Mouse (Mus musculus) midbrain, embryonic 12.5 days (tissue): ENCODE results near the gene Fastk. TPM values are rescaled to one million over a fixed set of nuclear protein-coding genes. Genes with fewer than 3 reads are reported as not detected.

Experiments used
- ATAC-seq: fragments of 200-750 bp; cut with Nextera tagmentation; 2 replicates; pipeline ENCODE4 v1.8.0; 2017; ENCODE audit warnings: low read depth, moderate TSS enrichment, moderate library complexity; ENCODE audit not compliant: low FRiP score
- H3K27ac ChIP-seq: fragments of 300-500 bp; sonication (generic); replicated peaks from 2 replicates; pipeline ENCODE4 v1.5.1; 2016; ENCODE audit warnings: mild to moderate bottlenecking
- H3K27me3 ChIP-seq: fragments of 300-500 bp; sonication (generic); 2 replicates; pipeline ENCODE4 v1.6.1; 2016; ENCODE audit warnings: mild to moderate bottlenecking
- H3K36me3 ChIP-seq: fragments of 300-500 bp; sonication (generic); 2 replicates; pipeline ENCODE4 v1.6.1; 2016
- H3K4me1 ChIP-seq: fragments of 300-500 bp; sonication (generic); 2 replicates; pipeline ENCODE4 v1.6.1; 2016
- H3K4me2 ChIP-seq: fragments of 300-500 bp; sonication (generic); replicated peaks from 2 replicates; pipeline ENCODE4 v1.6.1; 2016; ENCODE audit warnings: mild to moderate bottlenecking, moderate library complexity
- H3K4me3 ChIP-seq: fragments of 300-500 bp; sonication (generic); 2 replicates; pipeline ENCODE4 v1.5.1; 2016; ENCODE audit warnings: mild to moderate bottlenecking
- H3K9ac ChIP-seq: fragments of 300-500 bp; sonication (generic); replicated peaks from 2 replicates; pipeline ENCODE4 v1.6.1; 2016; ENCODE audit warnings: mild to moderate bottlenecking, moderate library complexity
- H3K9me3 ChIP-seq: fragments of 300-500 bp; sonication (generic); 2 replicates; pipeline ENCODE4 v1.6.1; 2016; ENCODE audit warnings: mild to moderate bottlenecking
- WGBS: fragments of 180-500 bp; shearing (Covaris S2); methylation state at CpG from one replicate; pipeline ENCODE4 v1.1.7; 2016; 5-methylcytosine and 5-hydroxymethylcytosine counted together
- polyA plus RNA-seq: library from polyadenylated mRNA; unstranded; fragments of >200 nt; fragmentation: Nextera tagmentation; extraction: Ambion mirVana; gene quantifications from 2 replicates; pipeline ENCODE4 v1.2.1, GENCODE M21; 2016

Gene Fastk
- polyA plus RNA-seq, 1 experiment from 2014 or later, result 116 TPM

GRCm38 (mm10) chr5:24474723-24475261 lies 29.7 kb upstream of the Fastk start:
- Histone ChIP-seq H3K9me3 (no peaks in the 10 kb centered on the region), H3K36me3 (peaks cover 32% of the 10 kb centered on the region), H3K9ac (peak overlapping the region; percentile 52), H3K4me3 (peak overlapping the region; percentile 36), H3K27ac (no peak overlapping the region), H3K4me1 (peaks cover 37% of the 10 kb centered on the region), H3K27me3 (peaks cover 43% of the 10 kb centered on the region), H3K4me2 (peak overlapping the region; percentile 57)
- ATAC-seq, result 0 out of 2 replicates have a peak, but pooled peaks have one; percentile 1
- WGBS, result 3% methylated on average over 67 of the region's 67 CpGs

- no peak overlapping the region for H3K27ac ChIP-seq
- peaks cover 43% of the 10 kb centered on the region for H3K27me3 ChIP-seq
- H3K9ac ChIP-seq, result peak overlapping the region; percentile 52
- H3K4me3 ChIP-seq, result peak overlapping the region; percentile 36
- H3K4me2 ChIP-seq, result peak overlapping the region; percentile 57
- no peaks in the 10 kb centered on the region for H3K9me3 ChIP-seq
- H3K36me3 ChIP-seq, result peaks cover 26% of the 10 kb centered on the region
- ATAC-seq, result 0 out of 2 replicates have a peak, but pooled peaks have one; percentile 29
- 2% methylated on average over 75 of the region's 77 CpGs for WGBS
- peaks cover 32% of the 10 kb centered on the region for H3K4me1 ChIP-seq
Observed at GRCm38 (mm10) chr5:24474025-24474722, 29.1 kb upstream of the Fastk start.

- 0 out of 2 replicates have a peak overlapping the region, but pooled peaks have one; percentile 28 for H3K9ac ChIP-seq
- H3K4me3 ChIP-seq, result no peak overlapping the region
- H3K27ac ChIP-seq, result no peak overlapping the region
- no peak overlapping the region for H3K4me2 ChIP-seq
- peaks cover 32% of the 10 kb centered on the region for H3K4me1 ChIP-seq
- H3K36me3 ChIP-seq, result peaks cover 15% of the 10 kb centered on the region
- peaks cover 40% of the 10 kb centered on the region for H3K27me3 ChIP-seq
- 19% methylated on average over 7 of the region's 7 CpGs for WGBS
- no peak for ATAC-seq
- no peaks in the 10 kb centered on the region for H3K9me3 ChIP-seq
Observed at GRCm38 (mm10) chr5:24472884-24473619, 28.0 kb upstream of the Fastk start.

GRCm38 (mm10) chr5:24470600-24470999 lies 25.5 kb upstream of the Fastk start:
- 15% methylated on average over 5 of the region's 5 CpGs for WGBS
- Histone ChIP-seq H3K27me3 (peaks cover 38% of the 10 kb centered on the region), H3K4me1 (peaks cover 46% of the 10 kb centered on the region), H3K27ac (no peak overlapping the region), H3K9me3 (no peaks in the 10 kb centered on the region), H3K4me3 (no peak overlapping the region), H3K36me3 (no peaks in the 10 kb centered on the region; the same call in 1 of the 2 replicates), H3K4me2 (no peak overlapping the region), H3K9ac (no peak overlapping the region)
- ATAC-seq, result peak; percentile 57; the same call in 1 of the 2 replicates

DNA sequence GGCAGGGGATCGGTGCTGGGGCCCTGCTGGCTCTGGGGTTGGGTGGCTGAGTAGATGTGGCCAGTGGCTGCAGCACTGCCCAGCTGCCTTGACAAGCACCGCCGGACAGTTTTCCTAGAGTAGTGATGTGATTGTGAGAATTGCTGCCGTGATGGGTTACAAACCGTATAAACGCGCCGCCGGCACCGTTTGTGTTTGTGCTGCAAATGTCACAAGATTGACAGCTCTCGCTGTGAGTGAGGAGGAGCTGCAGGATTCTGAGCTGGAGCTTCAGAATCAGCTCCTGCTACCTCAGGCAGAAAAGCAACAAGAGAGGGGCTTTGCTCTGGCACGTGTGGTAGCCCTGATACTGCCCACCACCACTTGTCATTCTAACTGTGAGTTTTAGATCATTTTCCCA lies 21.7 kb upstream of the Fastk start:
- H3K4me1 ChIP-seq, result peaks cover 25% of the 10 kb centered on the region
- 0 out of 2 replicates have a peak overlapping the region, but pooled peaks have one; percentile 46 for H3K27ac ChIP-seq
- H3K9me3 ChIP-seq, result no peaks in the 10 kb centered on the region
- H3K36me3 ChIP-seq, result no peaks in the 10 kb centered on the region; the same call in 1 of the 2 replicates
- H3K9ac ChIP-seq, result 0 out of 2 replicates have a peak overlapping the region, but pooled peaks have one; percentile 15
- peaks cover under 1% of the 10 kb centered on the region for H3K27me3 ChIP-seq
- no peak for ATAC-seq
- H3K4me3 ChIP-seq, result no peak overlapping the region
- 32% methylated on average over 12 of the region's 12 CpGs for WGBS
- 0 out of 2 replicates have a peak overlapping the region, but pooled peaks have one; percentile 17 for H3K4me2 ChIP-seq

DNA sequence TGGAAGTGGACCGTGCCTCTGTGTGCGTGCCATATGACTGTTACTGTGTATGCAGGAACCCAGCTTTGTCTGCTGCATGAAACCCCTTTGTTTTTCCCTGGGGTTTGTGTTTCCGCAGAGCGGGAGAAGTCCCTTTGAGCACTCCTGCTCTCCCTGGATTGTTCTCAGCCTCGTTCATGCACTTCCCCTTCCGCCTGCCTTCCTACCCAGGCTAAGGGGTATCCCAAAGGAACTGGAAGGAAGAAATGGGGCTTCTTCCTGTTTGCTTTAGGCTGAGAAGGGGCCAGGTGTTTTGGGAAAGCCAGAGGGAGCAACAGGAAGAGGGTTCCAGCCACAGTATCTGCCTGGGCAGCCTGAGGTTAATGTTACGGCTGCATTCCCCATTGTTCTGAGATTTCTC lies 10.5 kb upstream of the Fastk start:
- Histone ChIP-seq H3K9ac (peak overlapping the region; percentile 25), H3K4me3 (no peak overlapping the region), H3K4me2 (peak overlapping the region; percentile 99), H3K36me3 (peaks cover 23% of the 10 kb centered on the region), H3K9me3 (no peaks in the 10 kb centered on the region), H3K27ac (0 out of 2 replicates have a peak overlapping the region, but pooled peaks have one; percentile 96), H3K4me1 (peaks cover 46% of the 10 kb centered on the region), H3K27me3 (no peaks in the 10 kb centered on the region)
- WGBS, result 69% methylated on average over 7 of the region's 7 CpGs
- ATAC-seq, result no peak

DNA sequence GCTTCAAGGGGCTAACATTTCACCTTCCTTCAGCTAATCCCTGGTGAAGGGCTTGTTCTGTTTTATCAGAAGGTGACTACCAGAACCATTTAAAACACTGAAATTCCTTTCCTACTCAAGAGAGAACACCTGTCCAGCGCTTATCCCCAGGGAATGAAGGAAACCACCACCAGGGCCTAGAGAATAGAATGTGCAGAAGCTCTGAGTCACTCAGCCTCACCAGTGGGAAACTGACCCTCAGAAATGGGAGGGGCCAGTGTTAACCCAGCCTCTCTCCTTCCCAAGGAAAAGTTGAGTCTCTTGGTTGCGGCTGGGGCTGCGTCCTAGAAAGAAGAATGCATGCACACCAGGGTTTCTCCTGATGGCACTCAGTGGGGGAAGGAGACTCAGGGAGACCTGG lies 10.0 kb upstream of the Fastk start:
- Histone ChIP-seq H3K36me3 (peaks cover 20% of the 10 kb centered on the region), H3K27ac (peak overlapping the region; percentile 96; the same call in 1 of the 2 replicates), H3K4me2 (peak overlapping the region; percentile 99), H3K4me3 (peak overlapping the region; percentile 13; the same call in 1 of the 2 replicates), H3K9ac (peak overlapping the region; percentile 25), H3K27me3 (0 out of 2 replicates have a peak, but pooled peaks cover 2% of the 10 kb centered on the region), H3K4me1 (peaks cover 46% of the 10 kb centered on the region), H3K9me3 (no peaks in the 10 kb centered on the region)
- WGBS, result 73% methylated on average over 3 of the region's 3 CpGs
- no peak for ATAC-seq

DNA sequence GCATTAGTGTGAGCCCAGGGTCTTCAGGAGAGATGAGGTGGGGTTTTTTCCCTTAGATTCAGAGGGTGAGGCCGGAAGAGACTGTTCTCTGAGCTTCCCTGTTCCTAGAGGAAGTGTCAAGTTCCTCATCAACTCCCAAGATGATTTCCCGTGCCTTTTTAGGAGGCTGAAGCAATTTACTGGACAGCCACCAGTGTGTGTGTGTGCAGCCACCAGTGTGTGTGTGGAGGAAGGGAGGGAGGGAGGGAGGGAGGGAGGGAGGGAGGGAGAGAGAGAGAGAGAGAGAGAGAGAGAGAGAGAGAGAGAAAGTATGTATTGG lies 8.9 kb upstream of the Fastk start:
- Histone ChIP-seq H3K9me3 (no peaks in the 10 kb centered on the region), H3K27ac (peak overlapping the region; percentile 96), H3K9ac (peak overlapping the region; percentile 97), H3K36me3 (peaks cover 18% of the 10 kb centered on the region), H3K27me3 (peaks cover 5% of the 10 kb centered on the region; the same call in 1 of the 2 replicates), H3K4me2 (peak overlapping the region; percentile 99), H3K4me1 (peaks cover 46% of the 10 kb centered on the region), H3K4me3 (peak overlapping the region; percentile 96)
- 13% methylated on average over 2 of the region's 2 CpGs for WGBS
- no peak for ATAC-seq

DNA sequence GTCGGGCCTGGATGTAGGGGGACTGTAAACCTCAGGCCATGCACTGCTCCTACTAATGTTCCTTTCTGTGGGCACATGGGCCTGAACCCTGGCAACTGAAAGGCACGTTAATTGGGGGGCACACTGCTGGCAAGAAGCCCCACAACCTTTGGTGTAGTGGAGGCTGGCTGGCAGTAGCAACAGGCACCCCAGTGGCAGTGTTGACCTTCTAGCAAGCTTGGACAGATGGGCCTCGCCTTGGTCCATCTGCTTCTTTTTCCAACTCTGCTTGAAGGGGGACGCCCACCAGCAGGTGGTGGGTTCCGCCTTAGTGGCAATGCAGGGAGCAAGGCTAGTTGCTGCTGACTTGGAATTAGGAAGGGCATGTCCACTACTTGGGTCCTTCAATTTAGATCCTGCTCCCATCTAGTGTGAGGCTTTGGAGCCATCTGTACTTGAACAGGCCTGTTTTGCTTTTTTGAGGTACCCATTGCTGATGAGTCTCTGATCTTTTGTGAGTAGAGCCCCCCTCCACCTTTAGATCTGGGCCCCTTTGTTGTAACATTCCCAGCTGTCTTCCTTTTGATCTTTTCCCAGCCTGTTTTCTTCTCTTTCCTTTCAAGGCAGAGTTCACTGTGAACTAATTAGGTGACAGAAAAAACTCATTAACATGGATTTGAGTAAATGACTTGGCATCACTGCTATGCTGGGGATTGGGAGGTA lies 8.3 kb upstream of the Fastk start:
- 6% methylated on average over 5 of the region's 5 CpGs for WGBS
- peak overlapping the region; percentile 99 for H3K4me2 ChIP-seq
- 0 out of 2 replicates have a peak, but pooled peaks have one; percentile 17 for ATAC-seq

DNA sequence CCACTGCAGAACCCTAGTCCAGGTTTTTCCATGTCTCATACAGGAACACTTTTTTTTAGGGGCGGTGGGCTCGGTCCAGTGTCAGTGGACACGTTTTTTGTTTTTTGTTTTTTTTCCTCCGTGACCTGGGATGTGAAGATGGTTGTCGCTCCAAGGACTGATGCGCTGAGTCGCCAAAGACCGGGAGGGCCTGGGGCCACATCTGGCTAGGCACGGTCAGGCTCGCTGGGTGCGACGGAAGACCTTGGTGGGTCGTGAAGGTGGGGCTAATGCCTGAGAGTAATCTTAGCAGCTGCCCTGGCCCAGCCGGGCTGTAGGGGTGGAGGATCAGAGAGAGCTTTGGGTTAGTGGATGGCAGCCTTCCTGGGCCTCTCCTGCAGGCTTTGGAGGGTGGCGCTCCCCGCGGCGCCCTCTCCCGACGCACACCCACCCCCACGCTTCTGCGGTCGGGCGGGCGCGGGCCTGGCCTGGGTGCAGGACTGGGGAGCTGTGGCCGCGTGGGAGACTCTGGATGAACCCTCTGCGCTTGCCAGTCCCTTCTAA lies 7.7 kb upstream of the Fastk start:
- WGBS, result under 1% methylated on average over 29 of the region's 29 CpGs
- peaks cover 51% of the 10 kb centered on the region for H3K4me1 ChIP-seq

More for the DNA sequence above, 8.3 kb upstream of the Fastk start:
- H3K9ac ChIP-seq, result peak overlapping the region; percentile 97
- peaks cover 18% of the 10 kb centered on the region for H3K36me3 ChIP-seq
- H3K4me1 ChIP-seq, result peaks cover 46% of the 10 kb centered on the region
- peak overlapping the region; percentile 96 for H3K27ac ChIP-seq
- H3K9me3 ChIP-seq, result no peaks in the 10 kb centered on the region
- peak overlapping the region; percentile 96 for H3K4me3 ChIP-seq
- peaks cover 9% of the 10 kb centered on the region; the same call in 1 of the 2 replicates for H3K27me3 ChIP-seq

More for the DNA sequence above, 7.7 kb upstream of the Fastk start:
- H3K36me3 ChIP-seq, result peaks cover 13% of the 10 kb centered on the region
- peak overlapping the region; percentile 97 for H3K9ac ChIP-seq
- peak overlapping the region; percentile 96 for H3K27ac ChIP-seq
- no peaks in the 10 kb centered on the region for H3K9me3 ChIP-seq
- H3K4me2 ChIP-seq, result peak overlapping the region; percentile 99
- H3K27me3 ChIP-seq, result peaks cover 9% of the 10 kb centered on the region; the same call in 1 of the 2 replicates
- peak; percentile 19; the same call in 1 of the 2 replicates for ATAC-seq
- H3K4me3 ChIP-seq, result peak overlapping the region; percentile 96
